Mouse (Mus musculus) skeletal muscle tissue, postnatal 0 days (tissue): ENCODE measurements around the gene Kif9. TPM values are rescaled to one million over a fixed set of nuclear protein-coding genes. Genes with fewer than 3 reads are reported as not detected.

Experiments used
- polyA plus RNA-seq: library from polyadenylated mRNA; unstranded; fragments of >200 nt; fragmentation: Nextera tagmentation; extraction: Ambion mirVana; gene quantifications from 2 replicates; pipeline ENCODE4 v1.2.1, GENCODE M21; 2015

Kif9 gene
- 0.40 and 0.72 TPM in 2 replicates for polyA plus RNA-seq

DNA sequence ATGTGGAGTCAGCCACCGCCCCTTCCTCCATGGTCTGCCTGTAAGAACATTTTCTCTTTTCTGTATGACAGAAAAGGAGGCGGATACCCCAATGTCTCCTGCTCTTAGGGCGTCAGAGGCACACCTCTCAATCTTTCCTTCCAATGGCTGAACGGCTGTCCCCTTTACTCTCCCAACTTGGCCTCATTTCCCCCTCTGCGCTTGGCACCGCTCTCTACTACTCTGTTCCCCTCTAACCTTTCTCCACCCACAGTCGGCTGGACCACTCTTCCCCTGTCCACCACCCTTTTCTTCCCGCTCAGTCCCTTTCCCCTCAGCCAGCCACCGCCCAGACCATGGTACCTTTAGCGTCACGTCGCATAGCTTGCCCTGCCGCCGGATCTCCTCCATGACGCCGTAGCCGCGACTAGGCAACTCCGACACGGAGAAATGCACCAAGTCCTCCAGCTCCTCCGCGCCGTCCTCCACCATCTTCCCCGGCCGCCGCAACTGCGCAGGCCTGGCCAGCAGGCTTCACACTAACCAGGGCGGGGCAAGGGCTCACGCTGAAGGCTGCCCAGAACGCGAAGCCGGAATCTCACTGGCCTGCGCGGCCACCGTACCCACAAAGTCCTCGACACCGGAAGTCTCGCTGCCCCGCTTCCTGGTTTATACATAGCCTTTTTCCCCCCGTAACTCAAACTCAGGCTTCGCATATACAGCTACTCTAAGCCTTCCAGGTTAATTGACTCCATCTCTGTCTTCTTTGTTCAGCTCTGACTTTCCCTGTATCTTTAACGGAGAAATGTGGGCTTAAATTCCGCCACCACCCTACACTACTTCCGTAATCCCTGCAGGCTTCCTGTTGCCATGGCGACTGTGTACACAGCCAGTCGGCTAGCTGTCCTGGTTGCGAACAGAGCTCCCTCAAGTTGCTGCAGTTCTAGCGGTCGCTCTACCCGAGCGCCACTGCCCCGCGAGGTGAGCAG is at the start of gene Kif9, which contains the start of gene Klhl18:
Kif9 (plus strand) TSS at position 835 of the 968 bp plus-strand sequence.
Klhl18 (minus strand) TSS at position 571 of the 968 bp plus-strand sequence.

DNA sequence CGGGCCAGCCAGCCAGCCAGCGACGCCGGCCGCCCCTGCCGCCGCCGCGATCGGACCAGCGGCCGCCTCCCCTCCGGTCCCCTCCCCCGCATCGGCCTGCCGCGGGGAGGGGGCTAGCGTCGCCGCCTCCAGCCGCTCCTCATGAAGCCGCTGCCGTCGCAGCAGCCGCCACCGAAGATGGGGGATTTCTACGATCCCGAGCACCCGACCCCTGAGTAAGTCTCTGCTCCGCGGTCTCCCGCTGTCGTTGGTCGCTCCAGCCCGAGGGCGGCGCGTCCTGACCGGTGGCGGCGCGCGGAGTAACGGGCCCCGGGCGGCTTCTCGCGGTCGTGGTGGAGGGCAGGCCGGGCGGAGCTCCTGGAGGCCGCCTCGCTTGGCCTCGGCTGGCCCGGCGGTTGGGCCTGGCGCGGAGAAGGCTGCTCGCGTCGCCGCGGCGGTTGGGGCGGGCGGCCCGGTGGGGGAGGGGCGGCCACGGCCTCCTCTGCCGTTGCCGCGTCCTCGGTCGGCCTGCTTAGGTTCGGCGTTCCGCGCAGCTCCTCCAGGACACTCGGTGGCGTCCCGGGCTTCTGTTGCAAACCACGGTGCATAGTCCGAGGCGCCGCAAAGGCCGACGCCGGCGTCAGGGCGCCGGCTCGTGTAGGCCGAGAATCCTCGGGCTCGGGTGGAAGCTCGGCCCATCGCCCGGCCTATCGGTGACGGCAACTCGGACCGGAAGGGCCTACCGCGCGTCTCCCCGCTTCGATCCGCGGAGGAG is 56.0 kb downstream of the Kif9 start, which contains the start of gene Setd2:
Setd2 (plus strand) TSS at position 60 of the 754 bp plus-strand sequence.

Other genes starting within 250 kb of the Kif9 start
- gene Cspg5, start 233.2 kb upstream of the Kif9 start, polyA plus RNA-seq: 1.1 and 1.9 TPM in 2 replicates
- gene Elp6, start 171.8 kb upstream of the Kif9 start, polyA plus RNA-seq: 5.6 and 7.0 TPM in 2 replicates
- gene Scap, start 143.7 kb upstream of the Kif9 start, polyA plus RNA-seq: 11.9 and 12.8 TPM in 2 replicates
- 4.8 and 5.8 TPM in 2 replicates for gene Ptpn23, start 68.7 kb upstream of the Kif9 start, polyA plus RNA-seq
- gene Ngp, start 57.2 kb upstream of the Kif9 start, polyA plus RNA-seq: 1.5 and 3.0 TPM in 2 replicates
- 4.3 and 4.9 TPM in 2 replicates for gene Klhl18, start 264 bp upstream of the Kif9 start, polyA plus RNA-seq
- 13.0 and 15.4 TPM in 2 replicates for gene Setd2, start 55.6 kb downstream of the Kif9 start, polyA plus RNA-seq
- 10.1 and 10.6 TPM in 2 replicates for gene Nradd, start 147.5 kb downstream of the Kif9 start, polyA plus RNA-seq
- gene Nbeal2, start 177.2 kb downstream of the Kif9 start, polyA plus RNA-seq: 0.40 and 0.66 TPM in 2 replicates
- gene Ccdc12, start 179.5 kb downstream of the Kif9 start, polyA plus RNA-seq: 97.7 and 106 TPM in 2 replicates